Mouse (Mus musculus): ENCODE measurements around the gene Lzts2.
A peak's percentile ranks its signal among the peaks of the same experiment; 100 is the strongest.

Gene Lzts2

GRCm38 (mm10) chr19:45014335-45014971 lies at the start of gene Lzts2:
Gene Lzts2 (plus strand): TSS chr19:45014414.
- DNase-seq (ENCODE audit: low read depth, low spot score) = peak; percentile 51

- no peak for DNase-seq (ENCODE audit: low read depth, low spot score)
Observed at GRCm38 (mm10) chr19:44965978-44966377, 48.2 kb upstream of the Lzts2 start.

- DNase-seq (ENCODE audit: low read depth, low spot score) = no peak
Observed at GRCm38 (mm10) chr19:44968329-44968728, 45.9 kb upstream of the Lzts2 start.

DNA sequence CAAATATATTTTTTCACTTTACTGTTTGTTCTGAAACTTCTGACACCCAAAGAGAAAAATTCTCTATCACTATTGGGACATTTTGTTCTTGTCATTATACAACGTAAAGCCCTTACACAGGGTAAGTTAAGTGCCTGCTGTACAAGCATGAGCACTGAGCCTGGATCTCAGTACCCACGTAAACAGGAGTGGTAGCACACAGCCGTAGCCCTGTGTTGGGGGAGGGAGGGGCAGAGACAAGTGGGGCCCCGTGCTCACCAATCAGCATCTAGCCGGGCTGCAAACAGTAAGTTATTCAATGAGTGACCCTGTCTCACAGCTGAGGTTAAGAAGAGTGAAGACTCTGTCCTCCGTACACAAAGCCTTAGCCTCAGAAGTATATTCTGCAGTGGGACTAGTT lies 37.6 kb upstream of the Lzts2 start:
- DNase-seq (ENCODE audit: low read depth, low spot score) = no peak

DNA sequence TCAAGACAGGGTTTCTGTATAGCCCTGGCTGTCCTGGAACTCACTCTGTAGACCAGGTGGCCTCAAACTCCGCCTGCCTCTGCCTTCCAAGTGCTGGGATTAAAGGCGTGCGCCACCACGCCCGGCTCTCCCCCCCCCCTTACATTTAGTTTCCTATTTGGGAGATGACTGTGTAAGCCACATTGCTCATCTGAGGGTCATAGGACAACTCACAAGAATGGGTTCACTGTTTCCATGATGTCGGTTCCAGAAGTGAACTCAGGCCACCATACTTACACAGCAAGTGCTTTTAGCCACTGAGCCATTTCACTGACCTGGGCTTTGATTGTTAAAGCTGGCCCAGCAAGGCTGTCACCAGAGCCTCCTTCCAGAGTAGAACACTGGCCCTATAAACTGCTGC lies 37.1 kb upstream of the Lzts2 start:
- DNase-seq (ENCODE audit: low read depth, low spot score) = no peak

- DNase-seq (ENCODE audit: low read depth, low spot score) = no peak
Observed at GRCm38 (mm10) chr19:44980787-44981186, 33.4 kb upstream of the Lzts2 start.

DNA sequence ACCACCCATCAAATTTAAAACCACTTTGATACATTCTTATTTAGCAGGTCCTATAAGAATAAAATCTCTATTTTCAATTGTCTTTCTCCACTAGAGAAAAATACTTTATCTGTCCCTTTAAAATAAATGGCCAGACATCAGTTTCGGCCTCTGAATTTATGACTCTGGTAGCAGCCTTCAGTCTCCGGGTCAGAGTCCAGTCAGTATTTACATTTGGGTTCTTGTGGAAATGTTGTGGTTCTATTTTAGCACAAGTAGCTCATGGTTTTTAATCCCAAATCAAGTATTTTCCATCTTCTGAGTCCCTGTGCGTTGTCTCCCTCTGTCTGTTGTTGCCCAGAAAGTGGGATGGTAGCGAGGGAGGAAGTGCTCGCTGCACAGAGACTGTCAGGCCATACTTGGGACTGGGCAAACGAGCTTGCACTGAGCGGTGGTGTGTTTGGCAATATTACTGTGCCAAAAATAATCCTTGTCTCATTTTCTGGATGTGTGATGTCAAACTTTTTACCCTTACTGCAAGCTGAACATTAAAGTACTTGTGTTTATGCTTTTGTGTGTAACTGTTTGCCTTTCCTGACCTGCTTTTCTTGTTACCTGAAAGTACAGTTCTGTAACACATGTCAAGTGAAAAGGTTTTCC lies 31.6 kb upstream of the Lzts2 start:
- DNase-seq (ENCODE audit: low read depth, low spot score) = no peak

DNA sequence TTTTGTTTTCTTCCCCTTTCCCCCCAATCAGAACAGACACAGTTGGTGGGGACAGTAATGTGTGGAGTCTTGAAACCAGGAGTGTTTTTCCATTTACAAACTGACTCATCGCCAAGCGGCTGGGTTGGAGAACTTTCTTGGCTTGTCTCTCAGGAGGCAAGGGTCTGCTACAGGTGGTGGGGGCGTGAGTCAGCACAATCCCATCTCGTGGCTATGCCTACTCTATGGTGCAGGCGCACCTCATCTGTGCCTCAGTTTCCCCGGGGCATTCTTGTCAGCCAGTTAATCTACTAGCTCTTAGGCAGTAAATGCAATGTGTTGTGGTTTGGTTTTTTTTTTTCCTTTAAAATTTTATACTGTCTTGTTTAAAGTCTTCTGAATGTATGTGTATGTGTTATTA lies 30.8 kb upstream of the Lzts2 start:
- DNase-seq (ENCODE audit: low read depth, low spot score) = no peak

GRCm38 (mm10) chr19:44984420-44984819 lies 29.8 kb upstream of the Lzts2 start:
- no peak for DNase-seq (ENCODE audit: low read depth, low spot score)

DNA sequence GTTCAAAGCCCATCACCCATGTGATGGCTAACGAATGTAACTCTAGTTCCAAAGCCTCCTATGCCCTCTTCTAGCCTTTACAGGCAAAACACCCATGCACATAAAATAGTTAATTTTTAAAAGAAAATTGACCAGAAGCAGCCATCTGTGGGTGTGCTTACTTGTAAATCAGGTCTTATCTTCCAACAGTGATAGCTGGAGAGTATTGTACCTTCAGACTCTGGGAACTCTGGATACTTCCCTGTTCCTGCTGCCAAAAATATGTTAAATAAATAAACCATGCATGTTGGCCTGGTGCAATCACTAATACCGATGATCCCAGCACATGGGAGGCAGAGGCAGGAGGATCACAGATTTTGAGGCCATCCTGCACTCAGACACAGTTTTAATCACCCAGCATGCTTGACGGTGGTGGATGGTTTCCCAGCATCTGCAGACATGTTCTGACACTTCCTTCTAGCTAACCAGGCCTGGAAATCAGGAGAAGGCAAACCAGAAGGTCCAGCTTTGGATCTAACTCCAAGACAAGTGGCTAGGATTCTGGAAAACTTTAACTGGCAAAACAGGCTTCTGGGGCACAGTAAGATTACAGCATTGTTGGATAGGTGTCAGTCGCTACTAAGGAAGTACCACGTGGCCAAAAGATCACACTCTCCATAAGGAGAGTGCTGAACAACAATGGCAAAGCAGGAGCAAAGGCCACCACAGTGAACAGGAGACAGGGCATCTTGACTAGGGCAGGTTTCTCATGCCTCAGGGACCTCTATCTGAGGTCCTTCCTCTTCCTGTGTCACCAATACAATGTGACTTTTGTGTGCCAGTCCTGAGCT lies 28.8 kb upstream of the Lzts2 start:
- no peak for DNase-seq (ENCODE audit: low read depth, low spot score)

DNA sequence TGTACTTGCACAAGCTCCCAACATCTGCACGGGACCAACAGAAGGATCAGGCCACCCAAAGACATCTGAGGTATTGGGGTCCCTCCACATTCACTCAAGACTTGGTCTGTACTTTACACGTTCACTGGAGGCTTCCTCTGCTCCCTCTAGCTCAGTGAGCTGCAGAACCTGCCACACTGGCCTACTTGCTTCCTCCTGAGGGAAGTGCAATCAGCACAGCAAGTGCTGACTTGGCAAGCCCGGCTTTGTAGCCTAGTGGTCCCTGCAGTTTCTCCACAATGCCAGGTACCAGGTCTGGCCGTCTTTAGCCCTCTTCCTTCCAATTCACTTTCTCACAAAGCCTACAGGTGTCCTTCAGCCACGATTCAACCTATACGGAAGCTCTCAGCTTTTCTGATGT lies 27.2 kb upstream of the Lzts2 start:
- DNase-seq (ENCODE audit: low read depth, low spot score) = no peak

DNA sequence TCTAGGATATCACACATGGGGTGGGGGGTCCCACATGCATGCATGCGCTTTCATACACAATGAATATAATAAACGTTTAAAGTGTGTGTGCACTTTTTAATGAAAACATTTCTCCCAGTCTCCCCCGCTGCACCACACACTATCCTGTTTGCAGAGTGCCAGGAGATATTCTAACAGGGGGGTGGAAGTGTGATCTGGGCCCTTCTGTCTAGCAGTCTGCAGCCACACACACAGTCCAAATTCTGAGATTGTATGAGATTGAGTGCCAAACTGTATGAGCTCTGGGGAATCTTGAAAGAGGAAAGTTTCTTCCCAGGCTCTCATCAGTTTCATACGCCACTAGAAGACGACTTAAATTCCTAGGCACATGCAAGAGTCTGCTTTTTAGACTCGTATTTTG lies 26.4 kb upstream of the Lzts2 start:
- no peak for DNase-seq (ENCODE audit: low read depth, low spot score)

- no peak for DNase-seq (ENCODE audit: low read depth, low spot score)
Observed at GRCm38 (mm10) chr19:44988321-44988720, 25.9 kb upstream of the Lzts2 start.

DNA sequence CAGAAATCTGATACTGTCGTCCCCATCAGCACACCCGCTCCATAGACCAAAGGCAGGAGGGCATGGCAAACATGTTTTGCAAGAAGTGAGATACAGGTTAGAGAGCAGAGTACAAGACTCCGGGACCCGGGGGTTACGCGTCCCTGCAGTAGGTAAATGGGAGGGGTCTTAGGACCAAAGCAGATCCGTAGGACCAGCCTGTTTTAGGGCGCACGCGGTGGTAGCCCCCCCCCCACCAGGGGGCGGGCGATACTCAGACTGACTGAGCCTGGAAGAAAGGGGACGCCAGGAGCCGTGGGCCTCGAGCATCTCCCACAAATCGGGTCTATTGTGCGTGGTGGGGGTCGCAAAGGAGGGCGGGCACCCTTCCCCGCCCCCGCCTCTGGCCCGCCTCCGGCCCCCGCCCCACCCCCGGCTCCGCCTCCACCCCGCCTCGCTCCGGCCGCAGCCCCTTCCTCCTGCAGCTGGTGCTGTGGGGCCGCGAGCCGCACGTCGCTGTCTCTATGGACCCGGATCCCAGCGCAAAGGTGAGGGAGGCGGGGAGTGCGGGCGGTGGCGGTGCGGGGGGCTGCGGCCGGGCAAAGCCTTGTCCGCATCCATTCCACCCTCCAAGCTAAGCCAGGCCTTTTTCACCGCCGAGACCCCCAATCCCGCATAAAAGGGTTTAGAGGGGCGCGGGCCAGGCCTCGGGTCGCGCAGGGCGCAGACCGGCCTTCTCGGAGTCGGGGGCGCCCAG lies 25.2 kb upstream of the Lzts2 start, which contains the start of gene Sema4g:
Sema4g (plus strand) TSS at position 271 of the 736 bp plus-strand sequence.
- peak; percentile 56 for DNase-seq (ENCODE audit: low read depth, low spot score)

- DNase-seq (ENCODE audit: low read depth, low spot score) = no peak
Observed at GRCm38 (mm10) chr19:44989567-44990495, 24.4 kb upstream of the Lzts2 start.

- no peak for DNase-seq (ENCODE audit: low read depth, low spot score)
Observed at GRCm38 (mm10) chr19:44991031-44991430, 23.2 kb upstream of the Lzts2 start.

GRCm38 (mm10) chr19:44992246-44992645 lies 22.0 kb upstream of the Lzts2 start:
- DNase-seq (ENCODE audit: low read depth, low spot score) = no peak

- DNase-seq (ENCODE audit: low read depth, low spot score) = no peak
Observed at GRCm38 (mm10) chr19:44992712-44993111, 21.5 kb upstream of the Lzts2 start.

DNA sequence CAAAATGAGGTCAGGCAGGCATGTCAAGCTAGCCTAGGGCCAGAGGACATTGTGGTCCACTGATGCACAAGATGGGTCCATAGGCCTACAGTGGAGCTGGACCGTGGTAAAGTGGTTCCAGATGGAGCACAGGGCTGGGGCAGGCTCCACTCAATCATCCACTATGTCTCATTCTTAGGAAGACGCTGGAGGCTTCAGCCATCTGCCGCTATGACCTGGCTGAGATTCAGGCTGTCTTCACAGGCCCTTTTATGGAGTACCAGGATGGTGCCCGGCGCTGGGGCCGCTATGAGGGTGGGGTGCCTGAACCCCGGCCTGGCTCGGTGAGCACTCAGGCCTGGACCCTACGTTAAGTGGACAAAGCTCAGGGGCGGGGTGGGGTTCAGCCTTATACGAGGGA lies 16.4 kb upstream of the Lzts2 start:
- DNase-seq (ENCODE audit: low read depth, low spot score) = no peak

DNA sequence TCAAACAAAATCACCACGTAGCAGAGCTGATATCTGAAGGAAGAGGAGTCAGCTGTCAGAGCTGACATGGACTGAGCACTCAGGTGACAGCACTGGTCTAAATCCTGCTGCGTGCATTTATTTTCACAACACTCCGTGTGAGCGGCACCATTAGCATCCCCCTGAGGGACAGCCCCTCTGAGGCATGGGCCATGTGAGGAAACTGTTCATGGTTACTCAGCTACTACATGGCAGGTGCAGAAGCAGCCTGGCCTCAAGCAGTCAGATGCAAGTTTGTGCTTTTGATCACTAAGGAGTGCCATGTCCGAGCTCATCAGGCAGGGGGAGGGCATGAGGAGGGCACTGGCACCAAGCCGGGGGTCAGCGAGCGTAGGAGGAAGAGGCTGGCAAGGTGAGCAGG lies 14.6 kb upstream of the Lzts2 start:
- no peak for DNase-seq (ENCODE audit: low read depth, low spot score)

DNA sequence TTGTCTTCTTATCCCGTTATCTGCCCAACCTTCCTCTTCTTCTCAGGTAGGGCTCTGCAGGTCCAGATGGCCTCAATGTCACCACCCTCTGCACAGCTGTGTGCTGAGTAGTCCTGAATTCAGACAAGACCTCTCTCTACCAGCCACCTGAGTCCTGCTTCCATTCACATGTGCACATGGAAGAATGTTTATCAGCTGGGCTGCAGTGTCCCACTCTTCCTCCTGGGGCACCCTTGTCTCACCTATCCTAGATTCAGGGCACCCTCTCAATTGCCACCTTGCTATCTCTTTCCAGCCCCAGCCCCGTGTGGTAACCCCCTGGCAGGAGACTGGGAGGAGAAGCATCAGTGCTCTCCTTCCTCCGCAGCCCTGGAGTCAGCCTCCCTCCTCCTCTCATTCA lies 11.9 kb upstream of the Lzts2 start:
- DNase-seq (ENCODE audit: low read depth, low spot score) = no peak
